Mouse (Mus musculus): Measurements from ENCODE around the gene Kansl1l. TPM values are rescaled to one million over a fixed set of nuclear protein-coding genes. Genes with fewer than 3 reads are reported as not detected.

Kansl1l gene
- polyA plus RNA-seq (2012; rRNA removed): 4.1 and 4.2 TPM in 2 replicates

GRCm38 (mm10) chr1:66817453-66817839, at the start of gene Kansl1l:
TSS of gene Kansl1l (minus strand) at chr1:66817562.

GRCm38 (mm10) chr1:66862712-66863511, 45.5 kb upstream of the Kansl1l start, which contains the start of gene Acadl:
TSS of gene Acadl (minus strand) at chr1:66863277.

GRCm38 (mm10) chr1:66700693-66701575, 116.4 kb downstream of the Kansl1l start, which contains the start of gene Rpe:
TSS of gene Rpe (plus strand) at chr1:66700831.

Other genes starting within 250 kb of the Kansl1l start
- 14.7 and 15.5 TPM in 2 replicates for gene Rpe, start 116.7 kb downstream of the Kansl1l start, polyA plus RNA-seq (2012; rRNA removed)
- gene Acadl, start 45.7 kb upstream of the Kansl1l start, polyA plus RNA-seq (2012; rRNA removed): 90.9 and 95.6 TPM in 2 replicates
- gene Myl1, start 127.8 kb upstream of the Kansl1l start, polyA plus RNA-seq (2012; rRNA removed): 0.50 and 1.2 TPM in 2 replicates
- 20.0 and 24.3 TPM in 2 replicates for gene Lancl1, start 221.3 kb upstream of the Kansl1l start, polyA plus RNA-seq (2012; rRNA removed)